Mouse (Mus musculus): ENCODE results near the gene Rhox1. TPM values are rescaled to one million over a fixed set of nuclear protein-coding genes. Genes with fewer than 3 reads are reported as not detected.

Gene Rhox1
- polyA plus RNA-seq, 1 experiment: not detected

DNA sequence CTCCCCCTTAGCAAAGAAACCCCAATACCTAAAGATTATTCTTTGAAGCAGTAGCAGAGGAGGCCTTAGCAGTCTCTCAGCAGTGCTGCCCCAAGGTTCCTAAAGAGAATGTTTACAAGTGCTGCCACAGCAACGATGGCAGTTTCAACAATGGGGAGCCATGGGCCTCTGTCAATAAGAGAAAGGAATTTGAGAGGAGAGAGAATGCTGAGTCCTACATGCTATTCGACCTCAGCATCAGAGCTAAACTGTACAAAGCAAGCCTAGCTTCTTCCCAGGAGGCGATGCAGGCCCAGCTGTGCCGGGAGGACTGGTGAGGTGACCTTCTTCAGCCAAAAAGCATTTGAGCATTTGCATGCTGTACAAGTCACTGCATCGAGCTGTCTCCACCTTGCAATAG lies 53.3 kb downstream of the Rhox1 start, which contains the start of gene Akap14:
Gene Akap14, minus strand, starts transcription at position 101 of the 400 bp plus-strand sequence.
- DNase-seq: no peak
- no peaks in the 10 kb centered on the region for H3K4me1 ChIP-seq (ENCODE audit: control insufficient read depth, insufficient read depth, low read length)
- WGBS: 52% methylated on average over 5 of the region's 5 CpGs
- H3K4me3 ChIP-seq (replicated peaks; ENCODE audit: extremely low read depth, low read depth, low read length): no peak within 1 kb of the TSS
- TF ChIP-seq CTCF (IDR thresholded peaks at IDR 0.05; ENCODE audit: insufficient read depth, low read length) (no peak), POLR2A (IDR thresholded peaks at IDR 0.05; ENCODE audit: borderline replicate concordance, extremely low read depth, low read depth, low read length) (no peak)

DNA sequence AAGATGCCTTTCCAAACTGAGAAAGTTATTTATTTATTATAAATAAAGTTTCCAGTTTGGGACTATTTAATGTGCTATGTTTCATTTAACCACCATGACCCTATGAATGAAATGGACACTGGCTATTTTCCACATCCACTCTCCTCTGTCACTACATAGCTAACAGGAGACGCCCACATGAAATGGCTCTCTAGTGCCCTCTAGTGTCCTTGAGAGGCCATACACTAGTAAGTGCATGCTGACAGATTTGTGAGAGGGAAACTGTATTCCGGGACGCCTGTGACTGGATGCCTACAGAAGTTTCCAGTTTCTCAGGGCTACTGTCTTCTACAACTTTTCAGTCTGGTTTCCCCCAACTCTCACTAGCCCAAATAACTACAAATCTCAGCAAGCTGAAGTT lies 55.0 kb downstream of the Rhox1 start:
- 44% methylated on average over 3 of the region's 3 CpGs for WGBS
- Histone ChIP-seq H3K4me3 (replicated peaks; ENCODE audit: extremely low read depth, low read depth, low read length) (no peak overlapping the region), H3K4me1 (ENCODE audit: control insufficient read depth, insufficient read depth, low read length) (no peaks in the 10 kb centered on the region)
- TF ChIP-seq CTCF (IDR thresholded peaks at IDR 0.05; ENCODE audit: insufficient read depth, low read length): peak; percentile 24; the same call in 1 of the 2 replicates
- no peak for TF ChIP-seq POLR2A (IDR thresholded peaks at IDR 0.05; ENCODE audit: borderline replicate concordance, extremely low read depth, low read depth, low read length)
- DNase-seq: peak; percentile 5

Other genes starting within 250 kb of the Rhox1 start
- gene Sept6, start 230.5 kb downstream of the Rhox1 start, polyA plus RNA-seq (2012; rRNA removed): 5.6 and 9.0 TPM in 2 replicates
- gene Sowahd, start 173.4 kb downstream of the Rhox1 start, polyA plus RNA-seq (2012; rRNA removed): not detected in 2 replicates
- 44.6 and 56.1 TPM in 2 replicates for gene Rpl39, start 136.9 kb downstream of the Rhox1 start, polyA plus RNA-seq (2012; rRNA removed)
- 2.9 and 4.7 TPM in 2 replicates for gene Upf3b, start 111.9 kb downstream of the Rhox1 start, polyA plus RNA-seq (2012; rRNA removed)
- gene Nkap, start 95.5 kb downstream of the Rhox1 start, polyA plus RNA-seq (2012; rRNA removed): 2.3 and 2.9 TPM in 2 replicates
- 4.0 and 4.4 TPM in 2 replicates for gene Akap14, start 53.4 kb downstream of the Rhox1 start, polyA plus RNA-seq (2012; rRNA removed)
- gene Ndufa1, start 31.1 kb downstream of the Rhox1 start, polyA plus RNA-seq (2012; rRNA removed): 175 and 198 TPM in 2 replicates
- 1.9 and 2.1 TPM in 2 replicates for gene Rnf113a1, start 31.0 kb downstream of the Rhox1 start, polyA plus RNA-seq (2012; rRNA removed)
- not detected in 2 replicates for gene Gm9, start 11.2 kb downstream of the Rhox1 start, polyA plus RNA-seq (2012; rRNA removed)
- not detected in 2 replicates for gene Rhox2a, start 22.7 kb upstream of the Rhox1 start, polyA plus RNA-seq (2012; rRNA removed)
- gene Rhox3a, start 27.7 kb upstream of the Rhox1 start, polyA plus RNA-seq (2012; rRNA removed): not detected in 2 replicates
- gene Rhox4a, start 43.1 kb upstream of the Rhox1 start, polyA plus RNA-seq (2012; rRNA removed): not detected in 2 replicates
- gene Rhox3a2, start 157.8 kb upstream of the Rhox1 start, polyA plus RNA-seq (2012; rRNA removed): not detected in 2 replicates
- gene Rhox4a2, start 168.6 kb upstream of the Rhox1 start, polyA plus RNA-seq (2012; rRNA removed): not detected in 2 replicates
- gene Rhox2b, start 189.8 kb upstream of the Rhox1 start, polyA plus RNA-seq (2012; rRNA removed): not detected in 2 replicates
- gene Rhox4b, start 210.2 kb upstream of the Rhox1 start, polyA plus RNA-seq (2012; rRNA removed): not detected in 2 replicates
- gene Rhox2c, start 231.4 kb upstream of the Rhox1 start, polyA plus RNA-seq (2012; rRNA removed): not detected in 2 replicates
- gene Rhox3c, start 236.3 kb upstream of the Rhox1 start, polyA plus RNA-seq (2012; rRNA removed): not detected in 2 replicates

Measured in lung, adult 2 months (tissue).